Mouse (Mus musculus) Muller cell, postnatal 12 days (primary cell): ENCODE results near the gene Dmrtc1c1.
"Not testable (repeated sequence)": the region's sequence is repeated elsewhere in the genome, so short reads cannot be mapped to it uniquely, and the experiment has no call there.

Source experiments
- DNase-seq: peaks from one replicate; pipeline ENCODE4 v3.0.0-alpha.2; 2015; ENCODE audit errors: inconsistent ontology term

The Dmrtc1c1 gene

DNA sequence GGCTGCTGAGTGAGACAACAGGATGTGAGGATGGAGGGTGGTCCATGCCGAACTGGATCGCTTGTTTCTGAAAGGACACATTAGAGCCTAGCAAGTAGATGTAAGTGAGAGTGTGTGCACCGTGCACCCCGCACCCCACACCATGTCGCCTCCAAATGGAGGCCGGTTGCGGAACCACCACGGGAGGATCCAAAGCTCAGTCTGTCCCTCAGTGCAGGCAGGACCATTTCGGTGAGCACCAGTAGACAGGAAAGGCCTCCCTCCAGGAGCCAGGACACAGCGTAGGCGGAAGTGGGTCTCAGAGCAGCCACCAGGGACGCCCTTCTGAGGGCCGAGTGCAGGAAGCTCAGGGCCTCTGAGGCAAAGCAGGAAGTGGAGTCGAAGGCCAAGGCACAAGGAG, at the start of gene Dmrtc1c1:
Dmrtc1c1 (plus strand) TSS at position 301 of the 400 bp plus-strand sequence.
- not testable (repeated sequence) for DNase-seq

DNA sequence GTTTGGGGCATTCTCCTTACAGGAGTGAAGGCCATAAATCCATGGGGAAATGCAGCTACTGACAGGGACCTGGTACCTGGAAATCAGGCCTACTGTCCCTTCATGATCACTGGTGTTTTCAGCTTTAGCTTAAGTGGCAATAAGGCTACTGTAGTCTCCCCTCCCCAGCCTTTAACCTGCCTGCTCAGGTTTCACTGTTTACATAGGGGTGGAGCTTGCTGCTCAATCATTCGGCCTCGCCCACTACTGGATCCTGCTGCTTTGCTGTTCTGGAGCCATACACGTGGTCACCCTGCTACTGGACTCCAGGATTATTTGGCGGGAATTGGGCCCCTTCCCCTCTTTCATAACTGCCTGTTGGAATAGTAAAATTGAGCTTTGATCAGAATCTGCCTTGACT, 36.9 kb upstream of the Dmrtc1c1 start:
- no peak for DNase-seq

- DNase-seq: no peak
Measured at GRCm38 (mm10) chrX:102812311-102812710, 9.5 kb downstream of the Dmrtc1c1 start.

- not testable (repeated sequence) for DNase-seq
Measured at GRCm38 (mm10) chrX:102854516-102854915, 51.8 kb downstream of the Dmrtc1c1 start, which contains the start of gene Dmrtc1c2. Gene Dmrtc1c2 (minus strand): TSS chrX:102854616.
